Mouse (Mus musculus) erythroblast, embryonic 14.5 days (primary cell): Measurements from ENCODE around the gene Clec18a.

Source experiments
- GATA1 ChIP-seq: IDR thresholded peaks from 2 replicates; pipeline ENCODE4 v1.6.1; 2012; ENCODE audit warnings: low read length, inconsistent platforms, mixed read lengths
- TAL1 ChIP-seq: IDR thresholded peaks from 3 replicates; pipeline ENCODE4 v1.6.1; 2012; ENCODE audit warnings: low read length, inconsistent platforms, mixed read lengths

DNA sequence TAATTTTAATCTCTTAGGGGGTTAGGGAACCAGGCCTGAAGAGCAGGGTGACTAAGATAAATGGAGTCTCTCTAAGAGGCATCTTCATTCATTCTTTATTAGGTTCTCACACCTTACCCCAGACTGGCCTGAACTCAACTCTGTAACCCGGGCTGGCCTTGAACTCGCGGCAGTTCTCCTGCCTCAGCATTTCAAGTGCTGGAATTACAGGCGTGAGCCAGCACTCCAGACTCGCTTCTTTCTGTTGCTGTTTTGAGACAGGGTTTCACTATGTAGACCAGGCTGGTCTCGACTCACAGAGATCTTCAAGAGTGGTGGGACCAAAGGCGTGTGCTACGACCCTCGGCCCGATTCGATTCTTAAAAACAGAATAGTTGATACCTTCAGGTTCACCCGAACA lies 58.0 kb downstream of the Clec18a start:
- no peak for TF ChIP-seq GATA1
- no peak for TF ChIP-seq TAL1
